Mouse (Mus musculus) E14TG2a.4 (cell line): ENCODE measurements around the gene Il11ra2.
"Not testable (repeated sequence)": the region's sequence is repeated elsewhere in the genome, so short reads cannot be mapped to it uniquely, and the experiment has no call there.

Source experiments
- CTCF ChIP-seq: conservative IDR thresholded peaks from 2 replicates; pipeline ENCODE4 v1.5.1; 2014; ENCODE audit warnings: low read length
- NANOG ChIP-seq: IDR thresholded peaks from 2 replicates; pipeline ENCODE4 v1.6.1; 2014; ENCODE audit warnings: borderline replicate concordance, low read length, mixed read lengths

GRCm38 (mm10) chr4:42611895-42612294, 49.8 kb downstream of the Il11ra2 start, which contains the start of gene Gm10591:
- TF ChIP-seq CTCF, NANOG: not testable (repeated sequence)
